Mouse (Mus musculus) cerebral cortex, adult 2 months (tissue): ENCODE results near the gene Lrig3.

Experiments
- WGBS: fragments of 180-500 bp; shearing (Covaris S2); methylation state at CpG from one replicate; pipeline ENCODE4 v1.1.7; 2018; 5-methylcytosine and 5-hydroxymethylcytosine counted together

Lrig3 gene

DNA sequence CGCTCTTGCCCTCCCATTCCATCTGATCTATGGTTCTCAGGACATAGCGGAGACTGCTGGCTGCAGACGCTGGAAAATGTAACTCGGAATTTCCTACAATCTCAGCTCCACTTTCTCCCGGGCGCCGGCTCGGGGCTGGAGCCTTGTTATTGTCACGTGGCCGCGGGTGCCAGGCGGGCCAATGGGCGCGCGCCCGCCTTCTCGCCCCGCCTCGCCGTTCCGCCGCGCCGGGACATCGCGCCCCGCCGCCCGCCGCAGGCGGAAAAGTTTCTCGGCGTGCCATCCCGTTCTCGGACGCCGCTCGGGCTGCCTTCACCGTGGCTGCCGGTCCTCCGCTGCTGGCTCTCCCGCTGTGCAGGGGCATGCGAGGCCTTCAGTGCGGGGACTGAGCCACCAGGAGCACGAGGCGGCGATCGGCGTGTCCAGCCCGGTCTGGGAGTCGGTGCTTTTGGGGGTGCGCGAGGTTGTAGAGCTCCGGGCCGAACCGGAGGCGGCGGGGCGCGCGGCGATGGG lies at the start of gene Lrig3:
TSS of gene Lrig3 (plus strand) at position 201 of the 513 bp plus-strand sequence.
- WGBS, result under 1% methylated on average over 55 of the region's 62 CpGs

DNA sequence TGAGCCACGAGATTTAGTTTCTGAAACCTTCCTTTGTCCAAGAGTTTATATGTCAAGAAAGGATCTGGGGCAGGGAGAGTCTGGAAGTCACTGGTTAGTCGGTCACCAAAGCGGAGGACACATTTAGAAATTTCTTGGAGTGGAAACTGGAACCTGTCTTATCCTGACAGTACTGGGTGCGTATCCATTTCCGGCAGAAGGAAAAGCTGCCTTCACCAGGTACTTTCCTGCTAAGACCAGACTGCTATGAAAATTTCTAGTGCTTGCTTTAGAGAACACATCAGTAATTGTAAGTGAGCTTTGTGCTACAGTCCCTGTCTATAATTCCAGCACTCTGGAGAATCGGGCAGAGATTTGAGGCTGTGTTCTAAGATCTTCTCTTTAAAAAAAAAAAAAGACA lies 49.2 kb upstream of the Lrig3 start:
- 39% methylated on average over 6 of the region's 6 CpGs for WGBS

DNA sequence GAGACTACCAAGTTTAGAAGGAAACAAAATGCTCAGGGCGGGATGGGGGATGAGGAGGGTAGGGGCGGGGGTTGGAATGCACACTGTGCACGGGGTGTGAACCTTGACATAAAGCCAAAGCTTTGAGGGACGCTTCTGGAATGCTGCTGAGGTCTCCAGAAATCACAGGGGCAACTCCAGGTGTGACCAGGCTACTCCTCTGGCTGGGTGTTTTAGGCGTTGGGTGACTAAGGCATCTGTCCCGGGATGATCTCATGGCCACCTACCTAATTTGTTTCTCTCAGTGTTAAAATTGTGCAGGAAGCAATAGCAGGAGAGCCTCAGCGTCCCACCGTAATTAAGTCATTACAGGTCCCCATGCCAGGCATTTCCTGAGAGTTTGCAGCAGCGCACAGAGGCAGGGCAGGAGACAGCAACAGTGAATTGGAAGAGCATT lies 48.5 kb upstream of the Lrig3 start:
- 6% methylated on average over 9 of the region's 9 CpGs for WGBS

DNA sequence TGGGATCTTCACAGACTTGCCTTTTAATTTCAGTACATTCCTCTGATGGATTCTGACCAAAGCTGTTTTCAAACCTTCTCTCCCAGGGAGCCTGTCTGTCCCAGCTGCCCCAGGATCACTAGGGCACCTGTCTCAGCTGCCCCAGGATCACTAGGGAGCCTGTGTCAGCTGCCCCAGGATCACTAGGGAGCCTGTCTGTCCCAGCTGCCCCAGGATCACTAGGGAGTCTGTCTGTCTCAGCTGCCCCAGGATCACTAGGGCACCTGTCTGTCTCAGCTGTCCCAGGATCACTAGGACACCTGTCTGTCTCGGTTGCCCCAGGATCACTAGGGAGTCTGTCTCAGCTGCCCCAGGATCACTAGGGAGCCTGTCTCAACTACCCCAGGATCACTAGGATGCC lies 47.0 kb upstream of the Lrig3 start:
- 100% methylated on average over 1 of the region's 1 CpGs for WGBS

DNA sequence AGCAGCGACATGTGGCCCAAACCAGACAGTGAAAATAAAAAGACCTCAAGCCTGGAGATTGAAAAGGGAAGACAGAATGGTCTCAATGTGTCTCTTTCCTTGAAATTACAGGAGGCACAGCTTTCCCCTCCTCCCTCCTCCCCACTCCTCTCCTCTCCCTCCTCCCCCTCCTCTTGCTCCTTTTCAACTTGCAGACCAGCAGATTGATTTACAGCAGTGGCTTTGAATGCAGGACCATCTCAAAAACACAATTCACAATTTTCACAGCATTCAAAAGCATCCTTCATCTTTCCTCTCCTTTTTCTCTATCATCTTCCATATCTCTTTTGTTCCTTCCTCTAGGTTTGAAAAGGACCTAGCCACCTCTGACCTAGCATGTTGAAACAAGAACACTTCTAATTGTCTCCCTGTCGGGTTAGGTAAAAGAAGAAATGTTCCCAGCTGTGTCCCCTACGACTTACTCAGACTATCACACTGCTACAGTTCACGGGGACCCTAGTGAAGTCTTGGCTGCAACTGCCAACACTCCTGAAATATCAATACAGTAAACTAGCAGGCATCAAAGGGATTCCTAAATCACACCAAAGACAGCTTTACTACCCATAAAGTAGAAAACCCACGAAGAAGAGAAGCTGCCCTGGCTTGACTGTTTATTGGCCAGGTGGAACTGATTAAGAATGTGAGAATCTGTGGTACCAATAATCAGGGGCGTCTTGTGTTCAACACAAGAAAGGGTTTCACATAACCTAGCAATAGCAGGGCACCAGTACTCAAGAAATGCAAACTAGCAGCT lies 44.1 kb upstream of the Lrig3 start:
- 66% methylated on average over 6 of the region's 6 CpGs for WGBS

DNA sequence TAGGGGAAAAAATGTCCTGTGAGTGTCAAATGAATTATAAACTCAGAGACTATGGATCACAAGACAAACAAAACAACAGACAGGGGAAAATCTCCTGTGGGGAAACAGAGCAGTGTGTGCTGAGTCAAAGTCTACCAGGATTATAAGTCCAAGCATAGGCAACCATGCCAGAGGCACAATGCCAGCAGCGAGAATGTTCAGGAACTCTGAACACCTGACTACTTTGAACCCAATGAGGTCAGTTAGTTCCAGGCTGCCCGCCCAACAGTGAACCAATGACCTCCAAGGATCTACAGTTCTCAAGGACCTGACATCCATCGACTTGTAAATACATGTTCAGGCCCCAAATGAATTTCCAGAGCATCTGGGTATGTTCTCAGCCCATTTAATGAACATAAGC lies 36.0 kb upstream of the Lrig3 start:
- 88% methylated on average over 3 of the region's 3 CpGs for WGBS

DNA sequence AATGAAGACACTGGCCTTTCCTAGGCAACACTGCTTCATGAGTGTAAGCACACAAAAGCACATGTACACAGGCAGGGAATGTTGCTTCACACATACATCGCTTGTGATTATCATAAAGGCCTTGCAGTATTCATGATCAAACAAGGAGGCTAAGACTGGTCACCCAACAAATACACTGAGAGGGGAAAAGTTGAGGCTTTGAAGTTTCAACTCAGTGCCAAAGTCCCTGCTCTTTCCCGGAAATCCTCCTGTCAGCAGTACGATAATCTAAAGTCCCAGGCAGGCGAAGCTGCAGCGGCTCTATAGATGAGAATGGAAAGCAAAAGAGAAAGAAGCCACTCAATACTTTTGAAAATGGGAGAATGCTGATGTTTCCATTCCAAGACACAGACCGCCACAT lies 32.6 kb upstream of the Lrig3 start:
- 64% methylated on average over 6 of the region's 6 CpGs for WGBS

DNA sequence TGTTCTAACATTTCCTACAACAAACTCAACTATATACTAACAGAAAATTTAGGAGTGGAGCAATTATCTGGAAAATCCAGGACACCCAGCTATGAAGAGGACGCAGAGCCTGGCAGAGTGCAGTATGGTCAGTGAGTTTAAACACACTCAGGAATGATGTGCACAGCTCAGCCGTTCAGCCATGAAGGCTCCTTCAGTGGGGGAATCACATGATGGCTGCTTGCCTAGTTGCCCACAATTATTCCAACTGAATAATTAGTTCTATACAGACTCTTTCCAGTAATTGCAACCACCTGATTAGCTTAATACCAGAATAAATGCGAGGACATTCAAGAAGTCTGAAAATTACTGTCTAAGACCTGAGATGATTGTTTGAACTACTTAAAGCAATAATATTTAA lies 31.9 kb upstream of the Lrig3 start:
- WGBS, result 45% methylated on average over 3 of the region's 3 CpGs

DNA sequence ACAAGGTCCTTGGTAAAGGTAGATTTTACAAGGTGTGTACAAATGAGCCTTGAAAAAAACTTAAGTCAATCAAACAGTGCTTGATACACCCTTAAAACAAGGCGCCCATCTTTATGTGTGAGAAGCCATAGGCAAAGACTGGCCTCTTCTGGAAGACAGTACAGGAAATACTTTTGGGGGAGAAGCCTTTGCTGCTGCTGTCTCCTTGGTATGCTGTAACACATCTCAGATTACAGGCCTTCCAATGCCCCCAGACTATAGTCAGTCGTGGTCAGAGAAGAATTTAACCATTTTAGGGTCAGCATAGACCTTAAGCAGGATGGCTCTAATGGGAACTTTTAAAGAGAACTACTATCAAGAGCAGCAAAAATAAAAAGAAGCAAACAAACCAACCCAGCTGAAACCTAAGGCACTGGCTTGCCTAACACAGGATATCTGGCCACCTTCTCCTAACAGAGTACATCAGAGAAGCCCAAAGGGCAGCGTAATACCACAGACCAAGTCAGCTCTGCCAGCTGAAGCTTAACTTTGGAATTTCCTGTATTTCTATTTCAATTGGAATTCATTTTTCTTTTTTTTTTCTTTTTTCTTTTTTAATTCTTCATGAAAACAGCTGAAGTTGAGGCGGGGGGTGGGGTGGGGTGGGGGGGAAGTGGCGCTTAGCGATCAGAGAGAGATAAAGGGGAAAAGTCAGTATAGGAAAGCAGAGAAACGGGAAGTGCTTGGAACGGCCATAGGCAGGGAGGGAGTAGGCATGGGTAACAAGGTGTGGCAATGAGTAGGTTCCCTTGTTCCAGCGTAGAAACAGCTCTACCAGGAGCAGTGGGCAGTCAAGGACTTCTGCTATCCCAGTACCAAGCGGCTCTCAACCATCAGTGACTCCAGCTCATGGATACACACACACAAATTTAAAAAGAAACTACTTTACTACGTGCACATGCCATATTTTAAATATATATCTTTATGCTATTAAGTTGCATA lies 28.2 kb upstream of the Lrig3 start:
- WGBS, result 83% methylated on average over 11 of the region's 11 CpGs

DNA sequence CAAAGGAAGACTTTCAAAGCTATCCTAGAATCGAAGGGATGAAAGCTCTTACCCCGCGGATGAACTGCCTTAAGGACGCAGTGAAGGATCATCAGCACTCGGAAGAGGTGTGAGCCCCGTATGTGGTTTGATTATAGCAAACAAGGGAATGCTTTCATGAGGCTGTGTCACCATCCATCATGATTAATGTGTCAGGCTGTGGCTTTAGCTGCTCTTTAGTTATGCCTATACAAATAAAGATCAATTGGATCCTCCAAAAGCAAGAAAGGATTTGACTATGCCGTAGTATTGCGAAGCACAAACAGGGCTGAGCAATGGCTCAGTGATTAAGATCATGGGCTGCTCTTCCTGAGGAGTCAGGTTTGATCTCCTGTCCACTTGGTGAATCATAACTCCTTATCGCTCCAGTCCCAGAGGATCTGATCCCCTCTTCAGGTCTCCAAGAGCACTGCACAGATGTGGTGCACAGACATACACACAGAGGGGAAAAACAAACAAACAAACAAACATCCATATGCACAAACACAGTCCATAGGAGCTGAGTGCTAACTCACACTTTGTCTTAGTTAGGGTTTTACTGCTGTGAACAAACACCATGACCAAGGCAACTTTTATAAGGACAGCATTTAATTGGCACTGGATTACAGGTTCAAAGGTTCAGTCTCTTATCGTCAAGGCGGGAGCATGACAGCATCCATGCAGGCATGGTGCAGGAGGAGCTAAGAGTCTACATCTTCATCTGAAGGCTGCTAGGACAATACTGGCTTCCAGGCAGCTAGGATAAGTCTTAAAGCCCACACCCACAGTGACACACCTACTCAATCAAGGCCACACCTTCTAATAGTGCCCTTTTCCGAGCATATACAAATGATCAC lies 27.2 kb upstream of the Lrig3 start:
- WGBS, result 97% methylated on average over 12 of the region's 12 CpGs

DNA sequence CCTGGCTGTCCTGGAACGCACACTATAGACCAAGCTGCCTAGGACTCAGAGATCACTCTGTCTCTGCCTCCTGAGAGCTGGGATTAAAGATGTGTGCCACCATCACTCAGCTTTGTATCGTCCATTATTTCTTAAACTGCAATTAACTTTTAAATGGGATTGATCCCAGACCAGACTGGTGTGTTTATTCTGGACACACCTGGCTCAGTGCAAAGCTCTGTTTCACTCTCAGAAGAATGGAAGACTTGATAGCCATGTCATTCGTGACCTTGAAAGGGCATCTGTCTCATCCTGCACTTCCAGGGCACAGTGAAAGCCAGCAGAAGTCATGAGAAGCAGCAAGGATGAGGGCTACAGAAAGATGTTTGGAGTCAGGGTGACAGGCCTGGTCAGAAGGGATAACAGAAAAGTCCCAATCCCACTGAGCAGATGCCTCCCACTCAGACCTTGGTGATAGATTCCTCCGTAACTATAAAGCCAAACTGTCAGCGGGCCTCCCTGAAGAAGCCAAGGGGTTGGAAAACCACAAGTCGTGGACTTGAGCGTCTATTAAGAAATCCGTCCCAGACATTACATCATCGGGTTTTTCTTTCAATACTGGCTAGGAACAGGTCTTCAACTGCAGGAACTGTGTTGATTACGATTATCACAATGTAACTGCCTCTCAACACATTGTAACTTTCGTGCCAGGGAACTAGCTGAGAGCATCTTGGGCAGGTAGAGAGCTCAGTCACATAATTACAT lies 25.5 kb upstream of the Lrig3 start:
- 72% methylated on average over 11 of the region's 11 CpGs for WGBS

DNA sequence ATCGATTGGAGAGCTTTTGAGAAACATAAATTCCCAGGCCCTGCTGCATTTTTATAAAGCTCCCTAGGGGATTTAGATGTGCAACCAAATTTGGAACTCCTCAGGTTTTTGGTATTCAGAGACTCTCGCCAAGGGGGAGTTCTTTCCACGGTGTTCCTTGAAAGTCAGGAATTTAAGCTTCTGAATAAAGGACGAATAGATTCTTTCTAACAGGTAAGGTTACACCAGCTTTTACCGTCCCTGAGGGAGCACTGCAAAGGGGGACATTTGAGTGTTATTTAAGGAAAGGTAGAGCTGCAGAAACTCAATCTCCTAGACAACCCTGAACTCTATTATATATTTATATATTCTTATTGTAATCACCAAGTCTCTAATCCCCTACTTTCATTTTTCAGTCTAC lies 22.9 kb upstream of the Lrig3 start:
- 47% methylated on average over 5 of the region's 5 CpGs for WGBS

DNA sequence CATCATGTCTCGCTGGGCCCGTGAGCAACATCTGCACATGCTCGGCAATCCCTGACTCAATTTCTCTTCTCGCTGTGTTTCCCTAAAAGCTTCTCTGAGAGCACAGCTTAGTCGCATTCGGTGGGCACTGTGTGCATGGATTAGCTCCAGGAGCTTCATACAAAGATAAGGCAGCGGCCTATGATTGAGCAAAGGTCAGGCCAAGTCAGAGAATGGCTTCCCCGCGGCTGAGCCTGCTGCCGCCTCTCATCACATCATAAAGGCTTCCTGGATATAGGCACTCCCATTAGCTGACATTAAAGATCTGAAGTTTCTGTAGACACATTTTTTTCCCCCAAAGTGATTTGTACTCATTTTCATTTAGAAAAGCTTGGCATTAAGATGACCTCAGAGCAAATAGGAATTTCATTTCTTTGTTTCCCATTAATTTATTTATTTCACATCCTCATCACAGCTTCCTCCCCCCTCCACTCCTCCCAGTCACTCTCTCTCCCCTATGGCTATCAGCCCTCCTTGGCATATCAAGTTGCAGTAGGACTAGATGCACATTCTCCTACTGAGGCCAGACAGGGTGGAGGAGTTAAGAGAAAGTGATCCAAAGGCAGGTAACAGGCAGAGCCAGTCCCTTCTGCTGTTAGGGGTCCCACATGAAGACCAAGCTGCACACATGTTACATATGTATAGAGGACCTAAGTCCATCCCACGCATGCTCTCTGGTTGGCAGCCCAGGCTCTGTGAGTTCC lies 21.0 kb upstream of the Lrig3 start:
- 85% methylated on average over 11 of the region's 11 CpGs for WGBS

DNA sequence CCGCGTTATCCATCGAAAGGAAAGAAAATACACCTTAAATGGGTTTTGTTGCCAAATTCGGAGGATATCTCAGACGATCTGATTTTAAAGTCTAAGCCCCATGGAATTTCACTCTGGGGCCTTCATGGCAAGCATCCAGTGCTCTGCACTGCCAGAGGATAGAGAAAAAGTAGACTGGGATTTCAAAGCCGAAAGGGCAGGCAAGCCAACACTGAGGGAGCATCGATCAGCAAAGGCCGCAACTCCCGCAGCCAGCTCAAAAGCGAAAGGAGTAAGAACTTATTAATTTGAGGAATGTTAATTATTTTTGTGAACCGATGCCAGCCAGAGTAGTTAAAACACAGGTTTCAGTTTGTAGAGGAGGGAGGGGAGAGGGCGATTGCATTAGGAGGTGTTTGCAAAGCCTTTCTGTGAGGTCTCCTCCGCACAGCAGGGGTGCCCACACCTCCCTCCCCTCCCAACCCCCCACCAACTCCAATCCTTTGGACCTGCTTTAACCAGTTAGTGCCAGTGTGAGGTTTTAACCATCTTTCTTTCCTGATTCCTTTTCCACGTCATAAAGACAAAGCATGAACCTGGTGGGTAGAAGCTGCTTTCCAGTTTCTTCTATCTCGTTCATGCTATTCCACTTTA lies 17.0 kb upstream of the Lrig3 start:
- WGBS, result 60% methylated on average over 15 of the region's 15 CpGs

DNA sequence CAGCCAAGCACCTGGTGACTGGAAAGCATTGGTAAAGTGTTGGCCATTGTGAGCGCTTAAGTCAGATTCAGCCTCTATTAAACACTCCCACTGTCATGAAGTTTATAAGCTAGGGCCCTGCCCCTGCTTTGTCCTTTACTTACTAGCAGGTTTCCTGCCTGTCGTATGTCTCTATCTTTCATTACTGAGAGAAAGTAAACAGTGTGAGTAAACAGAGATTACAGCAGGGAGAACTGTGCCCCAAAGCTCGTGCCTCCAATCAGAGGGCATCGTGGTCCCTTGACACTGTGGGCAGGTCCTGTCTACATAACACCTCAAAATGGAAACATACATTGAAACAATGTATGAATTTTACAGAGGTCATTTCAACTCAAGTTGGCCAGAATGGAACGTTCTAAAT lies 14.3 kb upstream of the Lrig3 start:
- WGBS, result 87% methylated on average over 5 of the region's 5 CpGs

DNA sequence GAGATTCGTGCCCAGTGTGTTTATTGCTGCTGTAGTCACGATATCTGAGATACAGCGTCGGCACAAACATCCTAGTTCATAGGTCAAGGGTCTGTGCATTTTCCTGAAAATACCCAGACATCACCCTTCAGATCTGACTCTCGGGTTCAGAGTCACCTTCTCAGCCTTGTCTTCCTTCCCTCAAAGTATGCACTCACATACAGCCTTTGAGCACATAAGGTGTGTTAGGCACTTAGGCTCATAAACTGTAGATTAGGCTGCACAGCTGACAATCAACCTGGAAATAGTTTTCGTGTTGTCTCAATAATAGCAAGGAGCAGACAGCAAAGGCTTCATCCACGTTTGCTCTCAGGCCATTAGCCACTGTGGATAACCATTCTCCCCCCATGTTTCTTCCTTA lies 11.6 kb upstream of the Lrig3 start:
- 89% methylated on average over 7 of the region's 7 CpGs for WGBS

DNA sequence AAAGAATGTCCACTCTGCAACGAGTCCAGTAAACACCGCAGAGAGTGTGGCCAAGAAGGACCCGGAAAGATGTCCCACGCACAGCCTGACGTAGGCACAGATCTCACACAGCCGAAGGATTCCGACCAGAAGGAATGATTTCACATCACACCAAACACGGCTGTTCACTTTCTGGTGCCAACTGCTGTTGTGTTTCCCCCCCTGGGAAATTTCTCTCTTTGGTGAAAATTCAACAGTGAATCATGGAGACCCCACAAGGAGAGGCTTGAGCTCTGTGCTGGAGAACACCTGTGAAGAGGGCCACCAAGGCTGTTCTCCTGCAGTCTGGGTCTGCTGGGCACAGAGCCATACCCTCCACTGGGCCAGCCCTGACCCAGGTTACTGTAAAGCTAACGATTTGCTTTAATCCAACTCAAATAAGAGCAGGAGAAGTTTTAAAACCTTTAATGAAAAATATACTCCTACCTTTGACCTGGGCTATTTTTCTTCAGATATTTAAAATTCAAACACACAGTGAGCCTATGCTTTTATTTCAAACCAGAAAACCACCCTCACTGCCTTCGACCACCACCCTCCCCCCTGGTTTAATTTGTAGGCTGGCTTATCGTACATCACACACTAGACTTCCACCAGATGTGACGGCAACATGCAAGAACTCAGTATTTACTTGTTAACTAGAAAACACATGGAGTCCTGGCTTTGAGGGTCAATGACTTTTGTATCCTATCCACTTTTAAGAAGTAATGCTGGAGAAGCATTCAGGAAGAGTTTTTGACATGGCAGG lies 11.0 kb upstream of the Lrig3 start:
- 67% methylated on average over 12 of the region's 12 CpGs for WGBS

DNA sequence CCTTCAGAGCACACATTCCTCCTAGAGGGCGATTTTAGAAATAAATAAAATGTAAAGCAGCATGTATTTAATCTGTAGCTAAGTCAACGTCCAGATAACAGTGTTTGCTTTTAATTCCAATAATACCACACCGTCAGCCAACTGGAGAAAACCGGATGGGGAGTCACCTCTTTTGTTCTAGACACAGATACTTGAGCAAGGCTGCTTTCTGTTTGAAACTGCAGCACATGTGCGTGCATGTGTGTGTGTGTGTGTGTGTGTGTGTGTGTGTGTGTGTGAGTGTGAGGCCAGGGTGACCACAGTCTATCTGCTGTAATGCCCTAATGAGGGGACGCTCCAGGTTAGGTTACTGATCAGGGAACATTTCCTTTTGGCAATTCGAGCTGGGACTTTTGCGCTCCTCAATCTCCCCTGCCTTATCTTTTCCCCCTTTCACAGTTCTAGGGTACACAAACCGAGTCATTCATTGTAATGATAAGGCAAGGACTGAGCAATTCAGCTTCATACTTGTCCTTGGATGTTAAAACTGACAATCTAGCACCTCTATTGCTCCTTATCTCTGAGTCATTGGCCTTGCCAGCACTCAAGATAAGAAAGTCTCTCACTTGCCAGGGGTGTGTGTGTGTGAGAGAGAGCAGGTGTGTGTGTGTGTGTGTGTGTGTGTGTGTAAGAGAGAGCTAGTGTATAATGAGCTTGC lies 4.4 kb upstream of the Lrig3 start:
- WGBS, result 75% methylated on average over 9 of the region's 9 CpGs
